Mouse (Mus musculus): ENCODE results near the gene Wdr83os. TPM values are rescaled to one million over a fixed set of nuclear protein-coding genes. Genes with fewer than 3 reads are reported as not detected.
"Not testable (repeated sequence)": the region's sequence is repeated elsewhere in the genome, so short reads cannot be mapped to it uniquely, and the experiment has no call there.

Wdr83os gene
- total RNA-seq, 4 experiments from 2014 or later = 58.3 to 64.3 (median 61.7) TPM

- DNase-seq (ENCODE audit: low spot score in 2 of 2) = no peak
Measured at GRCm38 (mm10) chr8:85072364-85072929, 8.1 kb upstream of the Wdr83os start.

DNA sequence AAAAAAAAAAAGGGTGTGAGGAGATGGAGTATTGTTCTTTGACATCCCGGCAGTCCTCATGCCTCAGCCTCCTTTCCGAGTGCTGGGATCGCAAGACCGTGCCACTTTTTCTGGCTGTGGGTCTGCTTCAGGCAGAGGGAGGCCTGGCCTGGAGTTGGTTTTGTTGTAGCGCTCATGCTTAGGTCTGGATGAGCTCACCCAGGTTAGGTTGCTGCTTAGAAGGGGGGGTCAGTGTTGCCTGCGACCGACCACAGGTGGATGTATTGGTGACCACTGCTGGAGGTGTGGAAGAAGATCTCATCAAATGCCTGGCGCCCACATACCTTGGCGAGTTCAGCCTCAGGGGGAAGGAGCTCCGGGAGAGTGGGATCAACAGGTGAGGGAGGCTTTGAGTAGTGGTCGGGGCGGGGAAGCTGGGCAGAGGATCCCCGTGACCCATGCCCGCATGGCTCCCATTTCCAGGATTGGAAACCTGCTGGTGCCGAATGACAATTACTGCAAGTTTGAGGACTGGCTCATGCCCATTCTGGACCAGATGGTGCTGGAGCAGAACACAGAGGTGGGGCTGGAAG, 7.4 kb upstream of the Wdr83os start:
- no peak for DNase-seq (ENCODE audit: low spot score in 2 of 2)

DNA sequence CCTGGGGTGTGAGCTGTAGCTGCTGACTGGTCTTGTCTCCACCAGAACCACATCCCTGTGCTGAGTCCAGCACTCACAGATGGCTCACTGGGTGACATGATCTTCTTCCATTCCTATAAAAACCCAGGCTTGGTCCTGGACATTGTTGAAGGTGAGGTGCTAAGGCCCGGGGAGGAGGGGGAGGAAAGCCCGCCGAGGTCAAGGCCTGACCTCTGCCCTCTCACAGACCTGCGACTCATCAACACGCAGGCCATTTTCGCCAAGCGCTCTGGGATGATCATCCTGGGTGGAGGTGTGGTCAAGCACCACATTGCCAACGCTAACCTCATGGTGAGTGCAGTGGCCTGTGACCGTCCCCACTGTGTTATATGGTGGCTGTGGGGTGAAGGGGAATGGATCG, 6.4 kb upstream of the Wdr83os start:
- DNase-seq (ENCODE audit: low spot score in 2 of 2) = no peak

DNA sequence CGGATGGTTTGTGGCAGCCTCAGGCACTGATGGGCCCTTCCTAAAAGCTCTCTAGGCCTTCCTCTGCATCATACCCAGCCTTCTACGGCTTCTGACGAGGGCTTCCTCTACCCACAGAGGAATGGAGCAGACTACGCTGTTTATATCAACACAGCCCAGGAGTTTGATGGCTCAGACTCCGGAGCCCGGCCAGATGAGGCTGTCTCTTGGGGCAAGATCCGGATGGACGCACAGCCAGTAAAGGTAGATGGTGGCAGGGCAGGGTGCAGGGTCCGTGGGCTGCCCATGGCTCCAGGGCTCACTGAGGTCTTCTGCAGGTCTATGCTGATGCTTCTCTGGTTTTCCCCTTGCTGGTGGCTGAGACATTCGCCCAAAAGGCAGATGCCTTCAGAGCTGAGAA, 5.9 kb upstream of the Wdr83os start:
- no peak for DNase-seq (ENCODE audit: low spot score in 2 of 2)

GRCm38 (mm10) chr8:85076001-85076400, 4.5 kb upstream of the Wdr83os start:
- no peak for DNase-seq (ENCODE audit: low spot score in 2 of 2)

DNA sequence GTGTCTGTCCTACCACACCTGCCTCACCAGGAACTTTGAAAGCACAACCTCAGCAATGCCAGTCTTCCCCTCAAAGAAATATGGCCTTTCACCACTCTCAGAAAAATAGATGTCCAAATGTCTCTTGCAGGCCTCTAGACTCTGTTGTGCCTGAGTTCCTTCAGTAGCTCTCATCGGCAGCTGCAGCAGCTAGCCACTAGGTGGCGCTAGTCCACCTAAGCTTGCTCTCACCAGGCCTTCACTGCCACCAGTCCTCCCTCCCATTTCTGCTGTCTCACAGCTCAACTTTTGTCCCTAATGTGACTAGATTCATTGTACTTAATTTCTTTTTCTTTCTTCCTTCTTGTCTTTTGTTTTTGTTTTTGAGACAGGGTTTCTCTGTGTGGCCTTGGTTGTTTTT, 3.5 kb upstream of the Wdr83os start:
- peak; percentile 69 to 83 for DNase-seq (ENCODE audit: low spot score in 2 of 2)

DNA sequence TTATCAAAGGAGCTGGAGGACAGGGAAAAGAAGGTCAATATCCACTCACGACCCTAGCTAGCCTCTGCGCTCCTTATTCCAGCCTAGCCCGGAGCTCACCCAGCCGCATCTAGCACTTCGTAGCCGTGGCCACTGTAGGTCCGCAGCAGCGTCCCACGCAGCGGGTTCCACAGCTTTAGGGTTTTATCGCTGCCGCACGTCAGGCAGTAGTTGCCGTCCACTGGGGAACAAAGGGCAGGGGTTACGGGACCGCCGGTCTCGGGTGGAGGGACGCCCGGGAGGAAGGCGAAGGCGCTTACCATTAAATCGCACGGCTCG, 367 bp upstream of the Wdr83os start:
- DNase-seq (ENCODE audit: low spot score in 2 of 2) = no peak

GRCm38 (mm10) chr8:85081216-85081555, 646 bp downstream of the Wdr83os start, which contains the start of gene Wdr83:
Gene Wdr83 (minus strand): TSS chr8:85081306.
- no peak for DNase-seq (ENCODE audit: low spot score in 2 of 2)

DNA sequence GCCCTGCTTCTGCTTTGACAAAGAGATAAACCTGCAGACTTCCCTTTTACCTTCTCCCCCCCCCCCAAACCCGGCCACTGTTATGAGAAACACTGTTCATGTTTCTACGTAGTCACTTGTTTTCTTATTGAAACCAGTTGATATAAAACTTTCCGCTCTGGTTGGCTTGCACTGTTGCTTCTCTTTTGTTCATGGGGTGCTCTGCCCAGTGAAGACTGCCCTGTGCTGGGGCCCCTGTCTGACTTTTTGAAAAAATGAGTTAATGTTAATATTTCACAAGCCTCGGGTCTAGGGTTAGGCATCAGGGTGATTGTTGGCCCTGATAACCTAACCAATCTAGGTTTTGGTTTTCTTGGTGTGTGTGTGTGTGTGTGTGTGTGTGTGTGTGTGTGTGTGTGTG, 1.6 kb downstream of the Wdr83os start:
- not testable (repeated sequence) for DNase-seq (ENCODE audit: low spot score in 2 of 2)

GRCm38 (mm10) chr8:85083108-85083813, 2.7 kb downstream of the Wdr83os start, which contains the start of gene Man2b1:
Gene Man2b1 (plus strand): TSS chr8:85083270.
- DNase-seq (ENCODE audit: low spot score in 2 of 2) = peak; percentile 82 to 86

GRCm38 (mm10) chr8:85084633-85085032, 4.1 kb downstream of the Wdr83os start:
- no peak for DNase-seq (ENCODE audit: low spot score in 2 of 2)

DNA sequence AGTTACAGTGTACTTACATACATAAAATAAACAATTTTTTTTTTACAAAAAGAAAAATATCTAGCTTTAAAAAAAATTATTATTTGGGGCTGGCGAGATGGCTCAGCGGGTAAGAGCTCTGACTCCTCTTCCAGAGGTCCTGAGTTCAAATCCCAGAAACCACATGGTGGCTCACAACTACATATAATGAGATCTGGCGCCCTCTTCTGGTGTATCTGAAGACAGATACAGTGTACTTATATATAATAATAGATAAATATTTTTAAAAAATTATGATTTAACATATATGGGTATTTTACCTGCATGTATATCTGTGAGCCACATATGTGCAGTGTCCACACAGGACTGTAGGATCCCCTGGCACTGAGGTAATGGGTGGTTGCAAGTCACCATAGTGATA, 5.7 kb downstream of the Wdr83os start:
- no peak for DNase-seq (ENCODE audit: low spot score in 2 of 2)

GRCm38 (mm10) chr8:85088771-85089170, 8.2 kb downstream of the Wdr83os start:
- no peak for DNase-seq (ENCODE audit: low spot score in 2 of 2)

GRCm38 (mm10) chr8:85090856-85091255, 10.3 kb downstream of the Wdr83os start:
- no peak for DNase-seq (ENCODE audit: low spot score in 2 of 2)

- DNase-seq (ENCODE audit: low spot score in 2 of 2) = no peak
Measured at GRCm38 (mm10) chr8:85091526-85092090, 11.1 kb downstream of the Wdr83os start.

GRCm38 (mm10) chr8:85095051-85095450, 14.5 kb downstream of the Wdr83os start:
- DNase-seq (ENCODE audit: low spot score in 2 of 2) = no peak

DNA sequence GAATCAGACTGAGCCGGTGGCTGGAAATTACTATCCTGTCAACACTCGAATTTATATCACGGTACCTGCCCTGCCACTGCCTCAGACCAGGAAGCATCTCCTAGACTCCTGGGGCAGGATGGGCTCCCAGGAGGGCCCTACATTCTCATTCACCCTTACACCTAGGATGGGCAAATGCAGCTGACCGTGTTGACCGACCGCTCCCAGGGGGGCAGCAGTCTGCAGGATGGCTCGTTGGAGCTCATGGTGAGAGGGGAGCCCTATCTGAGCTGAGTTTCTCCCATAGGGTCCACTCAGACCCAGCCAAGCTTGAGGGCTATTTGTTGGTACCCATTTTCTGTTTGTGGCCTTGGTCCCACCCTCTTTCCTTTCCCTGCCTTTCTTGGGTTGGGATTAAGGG, 15.0 kb downstream of the Wdr83os start:
- DNase-seq (ENCODE audit: low spot score in 2 of 2) = no peak

DNA sequence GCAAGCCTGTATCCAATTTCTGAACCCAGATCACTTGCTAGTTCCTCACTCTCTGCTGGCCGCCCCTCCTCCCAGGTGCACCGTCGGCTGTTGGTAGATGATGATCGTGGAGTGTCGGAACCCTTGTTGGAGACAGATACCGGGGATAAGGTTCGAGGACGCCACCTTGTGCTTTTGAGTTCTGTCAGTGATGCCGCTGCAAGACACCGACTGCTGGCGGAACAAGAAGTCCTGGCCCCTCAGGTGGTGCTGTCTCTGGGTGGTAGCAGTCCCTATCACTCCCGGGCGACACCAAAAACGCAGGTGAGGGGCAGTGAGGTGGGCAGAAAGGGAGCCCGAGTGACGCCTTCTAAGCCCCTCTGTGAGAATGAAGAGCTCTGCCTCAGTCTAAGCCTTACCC, 15.7 kb downstream of the Wdr83os start:
- no peak for DNase-seq (ENCODE audit: low spot score in 2 of 2)

- no peak for DNase-seq (ENCODE audit: low spot score in 2 of 2)
Measured at GRCm38 (mm10) chr8:85096850-85097249, 16.3 kb downstream of the Wdr83os start.

DNA sequence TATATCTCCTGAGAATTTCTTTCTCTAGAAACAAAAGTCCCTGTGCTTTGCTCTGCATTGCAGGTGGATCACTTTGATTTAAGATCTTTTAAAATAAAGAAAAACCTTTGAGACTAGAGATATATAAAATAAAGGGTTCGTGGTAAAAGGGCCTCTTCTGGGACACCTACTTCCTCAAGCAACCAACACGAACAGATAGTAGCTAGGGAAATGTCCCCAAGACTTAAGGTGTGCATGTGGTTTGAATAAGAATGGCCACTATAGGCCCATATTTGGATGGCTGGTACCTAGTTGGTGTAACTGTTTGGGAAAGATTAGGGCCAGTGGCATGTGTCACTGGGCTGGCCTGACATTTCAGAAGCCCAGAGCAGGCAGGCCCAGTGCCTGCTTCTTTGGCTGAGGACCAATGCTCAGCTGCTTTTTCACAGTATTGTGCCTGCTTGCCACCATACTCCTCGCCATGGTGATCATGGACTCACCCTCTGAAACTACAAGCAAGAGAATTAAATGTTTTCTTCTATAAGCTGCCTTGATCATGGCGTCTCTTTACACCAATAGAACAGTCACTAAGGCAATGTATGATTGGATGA, 19.6 kb downstream of the Wdr83os start:
- DNase-seq (ENCODE audit: low spot score in 2 of 2) = no peak

- DNase-seq (ENCODE audit: low spot score in 2 of 2) = no peak
Measured at GRCm38 (mm10) chr8:85113241-85113640, 32.7 kb downstream of the Wdr83os start.

DNA sequence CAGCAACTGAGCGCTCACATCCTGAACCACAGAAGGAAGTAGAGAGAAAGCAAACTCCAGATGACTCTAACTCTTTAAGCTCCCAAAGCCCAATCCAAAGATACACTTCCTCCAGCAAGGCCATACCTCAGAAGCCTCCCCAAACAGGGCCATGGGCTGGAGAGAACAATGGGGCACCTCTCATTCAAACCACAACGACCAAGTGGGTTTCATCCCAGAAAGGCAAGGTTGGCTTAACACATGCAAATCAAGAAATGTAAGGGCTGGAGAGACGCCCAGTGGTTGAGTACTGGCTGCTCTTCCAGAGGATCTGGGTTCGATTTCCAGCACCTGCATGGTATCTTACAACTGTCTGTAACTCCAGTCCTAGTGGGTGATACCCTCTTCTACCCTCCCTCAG, 35.0 kb downstream of the Wdr83os start:
- no peak for DNase-seq (ENCODE audit: low spot score in 2 of 2)

All from layer of hippocampus, adult 8-10 months (tissue).